Mouse (Mus musculus) splenic B cell, adult 2 months (primary cell): ENCODE results near the gene Psma5.
A peak's percentile ranks its signal among the peaks of the same experiment; 100 is the strongest.

Source experiments
- DNase-seq: peaks from one replicate; pipeline ENCODE4 v3.0.0-alpha.2; 2011; ENCODE audit warnings: low read depth, low spot score
- H3K27me3 ChIP-seq: 2 replicates; pipeline ENCODE4 v1.6.1; 2012; ENCODE audit warnings: mild to moderate bottlenecking, low read length, moderate library complexity, mixed read lengths; ENCODE audit not compliant: control insufficient read depth, poor library complexity, insufficient read depth, severe bottlenecking
- H3K36me3 ChIP-seq: 2 replicates; pipeline ENCODE4 v1.6.1; 2012; ENCODE audit warnings: mild to moderate bottlenecking, low read length, moderate library complexity, mixed read lengths; ENCODE audit not compliant: control insufficient read depth, poor library complexity, insufficient read depth, severe bottlenecking

The Psma5 gene

GRCm38 (mm10) chr3:108256719-108257637 is at the start of gene Psma5:
Gene Psma5, plus strand, starts transcription at chr3:108256926.
- peak; percentile 99 for DNase-seq
- Histone ChIP-seq H3K36me3 (no peaks in the 10 kb centered on the region), H3K27me3 (no peaks in the 10 kb centered on the region)

GRCm38 (mm10) chr3:108209001-108209400 is 47.7 kb upstream of the Psma5 start:
- H3K36me3 ChIP-seq = peaks cover 2% of the 10 kb centered on the region
- DNase-seq = no peak
- no peaks in the 10 kb centered on the region for H3K27me3 ChIP-seq

GRCm38 (mm10) chr3:108209536-108209935 is 47.2 kb upstream of the Psma5 start:
- DNase-seq = no peak
- Histone ChIP-seq H3K27me3 (no peaks in the 10 kb centered on the region), H3K36me3 (peaks cover 2% of the 10 kb centered on the region)

GRCm38 (mm10) chr3:108209946-108210770 is 46.6 kb upstream of the Psma5 start:
- peak; percentile 97 for DNase-seq
- peaks cover 2% of the 10 kb centered on the region for H3K36me3 ChIP-seq
- H3K27me3 ChIP-seq = no peaks in the 10 kb centered on the region

GRCm38 (mm10) chr3:108210771-108211139 is 46.0 kb upstream of the Psma5 start, which contains the start of gene Atxn7l2:
Gene Atxn7l2, minus strand, starts transcription at chr3:108210934.
- H3K27me3 ChIP-seq = no peaks in the 10 kb centered on the region
- peak; percentile 82 for DNase-seq
- no peaks in the 10 kb centered on the region; the same call in none of the 2 replicates for H3K36me3 ChIP-seq

GRCm38 (mm10) chr3:108211845-108212244 is 44.9 kb upstream of the Psma5 start:
- Histone ChIP-seq H3K36me3 (no peaks in the 10 kb centered on the region; the same call in 1 of the 2 replicates), H3K27me3 (no peaks in the 10 kb centered on the region)
- no peak for DNase-seq

- no peaks in the 10 kb centered on the region; the same call in 1 of the 2 replicates for H3K36me3 ChIP-seq
- no peaks in the 10 kb centered on the region for H3K27me3 ChIP-seq
- no peak for DNase-seq
Observed at GRCm38 (mm10) chr3:108212406-108212805, 44.3 kb upstream of the Psma5 start.

- H3K27me3 ChIP-seq = no peaks in the 10 kb centered on the region
- no peaks in the 10 kb centered on the region for H3K36me3 ChIP-seq
- no peak for DNase-seq
Observed at GRCm38 (mm10) chr3:108214734-108215133, 42.0 kb upstream of the Psma5 start.

- no peaks in the 10 kb centered on the region for H3K36me3 ChIP-seq
- no peak for DNase-seq
- H3K27me3 ChIP-seq = no peaks in the 10 kb centered on the region
Observed at GRCm38 (mm10) chr3:108220661-108221060, 36.1 kb upstream of the Psma5 start.

- DNase-seq = no peak
- Histone ChIP-seq H3K36me3 (no peaks in the 10 kb centered on the region), H3K27me3 (no peaks in the 10 kb centered on the region)
Observed at GRCm38 (mm10) chr3:108225711-108226557, 30.8 kb upstream of the Psma5 start.

- no peaks in the 10 kb centered on the region for H3K27me3 ChIP-seq
- DNase-seq = peak; percentile 44
- no peaks in the 10 kb centered on the region for H3K36me3 ChIP-seq
Observed at GRCm38 (mm10) chr3:108226558-108227350, 30.0 kb upstream of the Psma5 start, which contains the start of gene Sypl2. Gene Sypl2, minus strand, starts transcription at chr3:108226648.

- Histone ChIP-seq H3K27me3 (no peaks in the 10 kb centered on the region), H3K36me3 (no peaks in the 10 kb centered on the region)
- no peak for DNase-seq
Observed at GRCm38 (mm10) chr3:108227521-108227920, 29.2 kb upstream of the Psma5 start.

GRCm38 (mm10) chr3:108231646-108232045 is 25.1 kb upstream of the Psma5 start:
- DNase-seq = no peak
- H3K27me3 ChIP-seq = no peaks in the 10 kb centered on the region
- no peaks in the 10 kb centered on the region for H3K36me3 ChIP-seq
